Mouse (Mus musculus) neural tube, embryonic 14.5 days (tissue): ENCODE results near the gene Tgfbr3. TPM values are rescaled to one million over a fixed set of nuclear protein-coding genes. Genes with fewer than 3 reads are reported as not detected.

Experiments
- ATAC-seq: fragments of 200-750 bp; cut with Nextera tagmentation; 2 replicates; pipeline ENCODE4 v1.8.0; 2017; ENCODE audit warnings: low read depth, mild to moderate bottlenecking, moderate TSS enrichment, moderate library complexity
- H3K27ac ChIP-seq: fragments of 300-500 bp; sonication (generic); 2 replicates; pipeline ENCODE4 v1.5.1; 2014; ENCODE audit warnings: low read depth, mild to moderate bottlenecking, control low read depth, low read length, moderate library complexity, mixed read lengths
- H3K27me3 ChIP-seq: fragments of 300-500 bp; sonication (generic); 2 replicates; pipeline ENCODE4 v1.6.1; 2014; ENCODE audit warnings: low read length; ENCODE audit not compliant: control insufficient read depth, insufficient read depth
- H3K36me3 ChIP-seq: fragments of 300-500 bp; sonication (generic); 2 replicates; pipeline ENCODE4 v1.6.1; 2014; ENCODE audit warnings: low read length, mixed read lengths; ENCODE audit not compliant: control insufficient read depth, insufficient read depth
- H3K4me1 ChIP-seq: fragments of 300-500 bp; sonication (generic); 2 replicates; pipeline ENCODE4 v1.6.1; 2014; ENCODE audit warnings: low read length; ENCODE audit not compliant: control insufficient read depth, insufficient read depth
- H3K4me2 ChIP-seq: fragments of 300-500 bp; sonication (generic); 2 replicates; pipeline ENCODE4 v1.6.1; 2014; ENCODE audit warnings: mild to moderate bottlenecking, low read depth, low read length, control low read depth
- H3K4me3 ChIP-seq: fragments of 300-500 bp; sonication (generic); 2 replicates; pipeline ENCODE4 v1.5.1; 2014; ENCODE audit warnings: low read depth, low read length, control low read depth, mixed read lengths
- H3K9ac ChIP-seq: fragments of 300-500 bp; sonication (generic); replicated peaks from 2 replicates; pipeline ENCODE4 v1.6.1; 2014; ENCODE audit warnings: low read depth, mild to moderate bottlenecking, control low read depth, low read length, mixed read lengths
- H3K9me3 ChIP-seq: fragments of 300-500 bp; sonication (generic); 2 replicates; pipeline ENCODE4 v1.6.1; 2016; ENCODE audit warnings: low read length; ENCODE audit not compliant: control insufficient read depth
- WGBS: fragments of 180-500 bp; shearing (Covaris S2); extraction: QIAGEN DNeasy Blood & Tissue Kit; methylation state at CpG from one replicate; pipeline ENCODE4 v1.1.7; 2014; 5-methylcytosine and 5-hydroxymethylcytosine counted together
- polyA plus RNA-seq: library from polyadenylated mRNA; unstranded; fragments of >200 nt; fragmentation: Nextera tagmentation; extraction: Ambion mirVana; gene quantifications from 2 replicates; pipeline ENCODE4 v1.2.1, GENCODE M21; 2014

The Tgfbr3 gene
- polyA plus RNA-seq, 1 experiment from 2014 or later, result 2.6 TPM

- Histone ChIP-seq H3K36me3 (no peaks in the 10 kb centered on the region), H3K27me3 (no peaks in the 10 kb centered on the region), H3K9ac (no peak overlapping the region), H3K27ac (no peak overlapping the region), H3K4me1 (no peaks in the 10 kb centered on the region), H3K9me3 (no peaks in the 10 kb centered on the region), H3K4me2 (no peak overlapping the region), H3K4me3 (no peak overlapping the region)
- 90% methylated on average over 3 of the region's 3 CpGs for WGBS
- no peak for ATAC-seq
These were observed 168.8 kb downstream of the Tgfbr3 start for GRCm38 (mm10) chr5:107120624-107121023.

DNA sequence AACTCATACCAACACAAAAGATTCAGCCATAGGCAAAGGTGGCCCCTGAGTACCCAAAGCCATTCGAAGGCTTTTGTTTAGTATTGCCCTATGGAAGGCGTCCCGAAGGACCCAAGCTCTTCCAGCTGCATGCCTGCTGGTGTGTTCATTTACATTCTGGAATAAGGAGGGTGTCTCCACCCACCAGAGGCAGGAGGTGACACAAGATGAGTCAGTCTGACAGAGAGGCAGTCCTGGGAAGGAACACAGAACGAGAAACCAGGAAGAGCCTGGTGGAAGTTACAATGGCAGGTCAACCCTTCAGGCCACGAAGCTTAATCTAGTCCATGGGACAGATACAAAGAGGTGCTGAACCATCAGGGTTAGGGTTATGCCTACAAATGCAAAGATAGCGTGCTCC is 169.5 kb downstream of the Tgfbr3 start:
- H3K27me3 ChIP-seq, result no peaks in the 10 kb centered on the region
- no peak for ATAC-seq
- no peak overlapping the region for H3K4me3 ChIP-seq
- H3K9me3 ChIP-seq, result no peaks in the 10 kb centered on the region
- no peaks in the 10 kb centered on the region for H3K4me1 ChIP-seq
- no peak overlapping the region for H3K4me2 ChIP-seq
- no peaks in the 10 kb centered on the region for H3K36me3 ChIP-seq
- no peak overlapping the region for H3K27ac ChIP-seq
- 70% methylated on average over 6 of the region's 6 CpGs for WGBS
- H3K9ac ChIP-seq, result no peak overlapping the region

GRCm38 (mm10) chr5:107116821-107117220 is 172.6 kb downstream of the Tgfbr3 start:
- WGBS, result 90% methylated on average over 3 of the region's 3 CpGs
- no peak for ATAC-seq

GRCm38 (mm10) chr5:107112656-107113275 is 176.7 kb downstream of the Tgfbr3 start:
- no peak for ATAC-seq
- Histone ChIP-seq H3K36me3 (no peaks in the 10 kb centered on the region), H3K27ac (no peak overlapping the region), H3K9me3 (no peaks in the 10 kb centered on the region), H3K4me1 (peaks cover 9% of the 10 kb centered on the region), H3K9ac (no peak overlapping the region), H3K4me2 (no peak overlapping the region), H3K27me3 (no peaks in the 10 kb centered on the region), H3K4me3 (no peak overlapping the region)
- WGBS, result 84% methylated on average over 7 of the region's 7 CpGs

More at GRCm38 (mm10) chr5:107116821-107117220, 172.6 kb downstream of the Tgfbr3 start:
- no peak overlapping the region for H3K9ac ChIP-seq
- no peaks in the 10 kb centered on the region for H3K9me3 ChIP-seq
- no peaks in the 10 kb centered on the region for H3K36me3 ChIP-seq
- no peak overlapping the region for H3K4me3 ChIP-seq
- H3K27me3 ChIP-seq, result no peaks in the 10 kb centered on the region
- H3K4me1 ChIP-seq, result no peaks in the 10 kb centered on the region
- H3K27ac ChIP-seq, result no peak overlapping the region
- no peak overlapping the region for H3K4me2 ChIP-seq

DNA sequence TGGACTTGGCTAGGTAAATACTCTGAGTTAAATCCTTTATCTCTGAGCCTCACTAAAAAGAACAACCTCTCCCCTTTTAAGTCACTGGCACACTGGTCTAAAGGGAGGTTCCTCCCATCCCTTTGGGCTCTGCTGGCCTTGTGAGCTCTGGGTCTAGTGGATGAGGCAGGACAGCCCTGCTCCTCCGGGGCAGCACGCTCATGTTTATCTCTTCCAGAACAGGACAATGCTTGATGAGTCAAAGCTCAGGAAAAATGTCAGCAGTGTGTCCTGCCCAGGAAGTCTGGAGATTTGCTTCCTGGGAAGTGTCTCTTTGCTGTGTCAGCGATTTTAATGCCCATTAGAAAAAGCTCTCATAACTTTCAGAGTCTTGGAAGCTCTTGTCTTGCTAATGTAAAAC is 177.6 kb downstream of the Tgfbr3 start:
- Histone ChIP-seq H3K9ac (no peak overlapping the region), H3K36me3 (no peaks in the 10 kb centered on the region), H3K27ac (no peak overlapping the region), H3K9me3 (no peaks in the 10 kb centered on the region), H3K4me1 (peaks cover 9% of the 10 kb centered on the region), H3K4me3 (no peak overlapping the region), H3K27me3 (no peaks in the 10 kb centered on the region), H3K4me2 (no peak overlapping the region)
- no peak for ATAC-seq
- 73% methylated on average over 3 of the region's 3 CpGs for WGBS

DNA sequence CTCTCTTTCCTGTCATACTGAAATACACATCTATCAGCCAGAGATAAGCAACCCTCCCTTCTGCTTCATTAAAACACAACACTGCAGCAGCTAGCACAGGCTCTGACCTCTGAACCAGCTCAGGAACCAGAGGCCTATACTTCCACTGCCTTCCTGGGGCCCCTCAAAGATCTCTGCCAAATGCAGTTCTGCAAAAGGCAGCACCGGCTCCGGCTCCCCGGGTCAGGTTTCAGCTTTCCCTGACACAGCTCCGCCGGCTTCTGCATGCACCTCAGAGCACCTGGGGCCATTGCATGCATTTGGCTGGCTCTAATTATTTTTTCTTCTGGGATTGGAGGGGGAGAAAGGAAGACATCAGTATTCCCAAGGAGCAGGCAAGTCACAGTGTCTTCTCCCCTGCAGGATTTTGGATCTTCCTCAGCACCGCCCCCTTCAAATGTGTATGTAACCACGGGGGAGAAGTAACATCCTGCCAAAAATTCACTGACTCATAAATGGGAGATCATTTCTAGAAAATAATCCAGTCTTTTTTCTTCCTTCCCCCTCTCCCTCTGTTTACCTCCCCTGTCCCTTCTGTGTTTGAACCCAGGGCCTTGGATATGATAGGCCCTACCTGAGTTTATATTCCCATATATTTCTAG is 178.4 kb downstream of the Tgfbr3 start:
- Histone ChIP-seq H3K4me1 (peaks cover 9% of the 10 kb centered on the region), H3K9me3 (no peaks in the 10 kb centered on the region), H3K27me3 (no peaks in the 10 kb centered on the region), H3K4me2 (no peak overlapping the region), H3K9ac (no peak overlapping the region), H3K4me3 (no peak overlapping the region), H3K36me3 (no peaks in the 10 kb centered on the region), H3K27ac (no peak overlapping the region)
- WGBS, result 30% methylated on average over 7 of the region's 7 CpGs
- peak; percentile 15; the same call in 1 of the 2 replicates for ATAC-seq

DNA sequence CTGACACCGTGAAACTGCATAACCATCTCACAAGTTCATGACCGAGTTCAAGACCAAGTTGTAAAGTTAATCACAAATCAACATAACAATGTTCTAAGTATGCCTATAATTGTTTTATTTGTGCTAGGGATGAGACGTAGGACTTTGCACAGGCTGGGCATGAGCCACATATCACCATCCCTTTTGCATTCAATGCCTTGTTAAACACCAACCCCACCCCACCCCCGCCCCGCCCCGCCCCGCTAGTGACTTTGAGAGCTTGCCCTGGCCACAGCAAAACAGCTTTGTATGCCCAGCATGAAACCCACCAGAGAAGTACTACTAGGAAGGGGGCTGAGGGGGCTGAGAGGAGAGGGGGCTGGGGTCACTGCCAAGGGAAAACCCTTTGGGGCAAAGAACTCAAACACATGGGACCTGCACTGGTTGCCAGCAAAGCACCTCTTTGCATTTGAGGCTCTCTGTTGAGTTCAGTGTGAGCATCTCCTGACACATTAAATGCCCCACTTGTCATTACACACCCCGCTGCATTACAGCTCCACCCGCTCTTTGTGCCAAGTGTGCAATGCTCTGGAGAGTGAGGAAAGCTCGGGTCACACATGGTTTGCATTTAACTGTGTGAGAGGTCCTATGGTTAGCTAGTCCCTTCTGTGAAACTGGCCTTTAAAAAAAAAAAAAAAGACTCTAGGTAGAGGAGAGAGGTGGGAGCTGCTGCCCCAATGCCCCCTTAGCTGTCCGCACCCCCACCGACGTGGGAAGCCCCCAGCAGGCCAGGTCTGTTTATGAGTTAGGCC is 179.1 kb downstream of the Tgfbr3 start:
- WGBS, result 45% methylated on average over 13 of the region's 13 CpGs
- no peak overlapping the region for H3K4me3 ChIP-seq
- H3K36me3 ChIP-seq, result no peaks in the 10 kb centered on the region
- H3K27ac ChIP-seq, result no peak overlapping the region
- peaks cover 9% of the 10 kb centered on the region for H3K4me1 ChIP-seq
- H3K9ac ChIP-seq, result no peak overlapping the region
- H3K9me3 ChIP-seq, result no peaks in the 10 kb centered on the region
- no peak overlapping the region for H3K4me2 ChIP-seq
- no peaks in the 10 kb centered on the region for H3K27me3 ChIP-seq
- ATAC-seq, result peak; percentile 39; the same call in 1 of the 2 replicates

GRCm38 (mm10) chr5:107109416-107109815 is 180.0 kb downstream of the Tgfbr3 start:
- H3K9ac ChIP-seq, result 0 out of 2 replicates have a peak overlapping the region, but pooled peaks have one; percentile 16
- H3K4me1 ChIP-seq, result peaks cover 9% of the 10 kb centered on the region
- no peak overlapping the region for H3K27ac ChIP-seq
- no peak overlapping the region for H3K4me3 ChIP-seq
- no peak for ATAC-seq
- H3K27me3 ChIP-seq, result no peaks in the 10 kb centered on the region
- H3K36me3 ChIP-seq, result no peaks in the 10 kb centered on the region
- H3K4me2 ChIP-seq, result no peak overlapping the region
- no peaks in the 10 kb centered on the region for H3K9me3 ChIP-seq
- WGBS, result 62% methylated on average over 15 of the region's 15 CpGs

DNA sequence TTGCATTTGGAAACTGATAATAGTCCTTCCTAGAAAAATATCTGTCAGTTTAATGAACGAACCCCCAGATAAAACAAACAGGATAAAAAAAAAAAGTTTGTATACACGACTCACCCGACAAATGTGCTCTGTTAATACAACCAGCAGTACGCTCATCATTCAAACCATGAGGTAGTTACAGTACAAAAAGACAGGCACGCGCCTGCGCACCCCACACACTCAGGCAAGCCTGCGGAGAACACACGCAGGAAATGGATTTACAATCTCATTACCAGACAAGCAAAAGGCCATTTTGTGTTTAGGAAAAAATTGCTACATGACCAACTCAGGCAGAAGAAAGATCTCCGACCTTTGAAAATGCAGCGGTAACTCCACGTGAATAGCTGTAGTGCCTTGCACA is 182.6 kb downstream of the Tgfbr3 start:
- peaks cover 9% of the 10 kb centered on the region for H3K4me1 ChIP-seq
- no peak for ATAC-seq
- H3K27ac ChIP-seq, result no peak overlapping the region
- no peaks in the 10 kb centered on the region for H3K36me3 ChIP-seq
- no peaks in the 10 kb centered on the region for H3K9me3 ChIP-seq
- no peak overlapping the region for H3K9ac ChIP-seq
- H3K4me2 ChIP-seq, result no peak overlapping the region
- 62% methylated on average over 12 of the region's 12 CpGs for WGBS
- H3K27me3 ChIP-seq, result no peaks in the 10 kb centered on the region
- no peak overlapping the region for H3K4me3 ChIP-seq
